Mouse (Mus musculus) naive thymus-derived CD4-positive, alpha-beta T cell, adult 2 months (primary cell): ENCODE measurements at regions not wholly inside any gene's neighbourhood (a gene's known extent, or its start where the extent isn't known, plus 50 kb on each side); places are given as distances from the start of the nearest gene placed in this dataset.

Experiments used
- DNase-seq: peaks from one replicate; pipeline ENCODE4 v3.0.0-alpha.2; 2011; ENCODE audit warnings: low read depth

- peak; percentile 26 for DNase-seq
These were observed 288.6 kb downstream of the Plk2 start for GRCm38 (mm10) chr13:110683259-110684041.

GRCm38 (mm10) chr13:110688796-110689195, 293.9 kb downstream of the Plk2 start:
- no peak for DNase-seq

GRCm38 (mm10) chr13:110690501-110691255, 295.8 kb downstream of the Plk2 start:
- DNase-seq: no peak

- no peak for DNase-seq
These were observed 297.9 kb downstream of the Plk2 start for GRCm38 (mm10) chr13:110692696-110693095.

- no peak for DNase-seq
These were observed 300.0 kb downstream of the Plk2 start for GRCm38 (mm10) chr13:110694876-110695275.

GRCm38 (mm10) chr13:110696549-110696948, 301.7 kb downstream of the Plk2 start:
- no peak for DNase-seq

- DNase-seq: no peak
These were observed 309.4 kb downstream of the Plk2 start for GRCm38 (mm10) chr13:110704261-110704660.

GRCm38 (mm10) chr13:110710847-110711246, 316.0 kb downstream of the Plk2 start:
- no peak for DNase-seq

- DNase-seq: no peak
These were observed 317.7 kb downstream of the Plk2 start for GRCm38 (mm10) chr13:110712527-110712926.

GRCm38 (mm10) chr13:110722170-110722569, 327.3 kb downstream of the Plk2 start:
- no peak for DNase-seq

- DNase-seq: no peak
These were observed 327.9 kb downstream of the Plk2 start for GRCm38 (mm10) chr13:110722752-110723151.

GRCm38 (mm10) chr13:110724836-110725235, 330.0 kb downstream of the Plk2 start:
- DNase-seq: no peak

- DNase-seq: peak; percentile 5
These were observed 331.0 kb downstream of the Plk2 start for GRCm38 (mm10) chr13:110725821-110726220.

GRCm38 (mm10) chr13:110735511-110735910, 340.7 kb downstream of the Plk2 start:
- no peak for DNase-seq

GRCm38 (mm10) chr13:110741576-110742206, 346.8 kb downstream of the Plk2 start:
- DNase-seq: no peak

- peak; percentile 19 for DNase-seq
These were observed 352.5 kb downstream of the Plk2 start for GRCm38 (mm10) chr13:110747223-110747868.

- DNase-seq: no peak
These were observed 357.9 kb downstream of the Plk2 start for GRCm38 (mm10) chr13:110752746-110753145.

GRCm38 (mm10) chr13:110754548-110754947, 359.7 kb downstream of the Plk2 start:
- no peak for DNase-seq

- no peak for DNase-seq
These were observed 362.0 kb downstream of the Plk2 start for GRCm38 (mm10) chr13:110756877-110757276.

- DNase-seq: no peak
These were observed 374.4 kb downstream of the Plk2 start for GRCm38 (mm10) chr13:110769210-110769609.

GRCm38 (mm10) chr13:110775251-110775650, 380.4 kb downstream of the Plk2 start:
- no peak for DNase-seq

GRCm38 (mm10) chr13:110784162-110784785, 389.4 kb downstream of the Plk2 start:
- no peak for DNase-seq
